Mouse (Mus musculus) forelimb bud, embryonic 11.5 days (tissue): ENCODE results near the gene Dnajc22.
A peak's percentile ranks its signal among the peaks of the same experiment; 100 is the strongest.

Experiments used
- DNase-seq: peaks from one replicate; pipeline ENCODE4 v3.0.0-alpha.2; 2012; ENCODE audit warnings: low read depth, low spot score

The Dnajc22 gene

GRCm38 (mm10) chr15:99114312-99115064 is 21.5 kb downstream of the Dnajc22 start:
- DNase-seq = no peak

GRCm38 (mm10) chr15:99115065-99115423 is 22.1 kb downstream of the Dnajc22 start:
- DNase-seq = no peak

- no peak for DNase-seq
Observed at GRCm38 (mm10) chr15:99116539-99116938, 23.6 kb downstream of the Dnajc22 start.

GRCm38 (mm10) chr15:99120814-99121213 is 27.8 kb downstream of the Dnajc22 start:
- DNase-seq = no peak

GRCm38 (mm10) chr15:99122642-99123041 is 29.7 kb downstream of the Dnajc22 start:
- no peak for DNase-seq

- no peak for DNase-seq
Observed at GRCm38 (mm10) chr15:99125711-99126080, 32.7 kb downstream of the Dnajc22 start, which contains the start of gene Spats2. Gene Spats2, plus strand, starts transcription at chr15:99125916.

GRCm38 (mm10) chr15:99126081-99126815 is 33.3 kb downstream of the Dnajc22 start:
- DNase-seq = peak; percentile 95

- peak; percentile 46 for DNase-seq
Observed at GRCm38 (mm10) chr15:99126816-99127365, 33.9 kb downstream of the Dnajc22 start.

- DNase-seq = no peak
Observed at GRCm38 (mm10) chr15:99127851-99128522, 35.0 kb downstream of the Dnajc22 start.

GRCm38 (mm10) chr15:99129441-99129840 is 36.5 kb downstream of the Dnajc22 start:
- DNase-seq = no peak

- peak; percentile 21 for DNase-seq
Observed at GRCm38 (mm10) chr15:99129956-99130910, 37.3 kb downstream of the Dnajc22 start.

GRCm38 (mm10) chr15:99138389-99138788 is 45.4 kb downstream of the Dnajc22 start:
- DNase-seq = no peak

- DNase-seq = peak; percentile 52
Observed at GRCm38 (mm10) chr15:99139669-99140068, 46.7 kb downstream of the Dnajc22 start.

- no peak for DNase-seq
Observed at GRCm38 (mm10) chr15:99150516-99150915, 57.5 kb downstream of the Dnajc22 start.

- no peak for DNase-seq
Observed at GRCm38 (mm10) chr15:99151324-99151723, 58.4 kb downstream of the Dnajc22 start.

- no peak for DNase-seq
Observed at GRCm38 (mm10) chr15:99153466-99153865, 60.5 kb downstream of the Dnajc22 start.
